Mouse (Mus musculus): ENCODE measurements around the gene Gm3696. TPM values are rescaled to one million over a fixed set of nuclear protein-coding genes. Genes with fewer than 3 reads are reported as not detected.
"Not testable (repeated sequence)": the region's sequence is repeated elsewhere in the genome, so short reads cannot be mapped to it uniquely, and the experiment has no call there.

Gene Gm3696
- 7.5 and 9.3 TPM in 2 replicates for polyA plus RNA-seq (2014; fragmentation: Nextera tagmentation; extraction: Ambion mirVana)

DNA sequence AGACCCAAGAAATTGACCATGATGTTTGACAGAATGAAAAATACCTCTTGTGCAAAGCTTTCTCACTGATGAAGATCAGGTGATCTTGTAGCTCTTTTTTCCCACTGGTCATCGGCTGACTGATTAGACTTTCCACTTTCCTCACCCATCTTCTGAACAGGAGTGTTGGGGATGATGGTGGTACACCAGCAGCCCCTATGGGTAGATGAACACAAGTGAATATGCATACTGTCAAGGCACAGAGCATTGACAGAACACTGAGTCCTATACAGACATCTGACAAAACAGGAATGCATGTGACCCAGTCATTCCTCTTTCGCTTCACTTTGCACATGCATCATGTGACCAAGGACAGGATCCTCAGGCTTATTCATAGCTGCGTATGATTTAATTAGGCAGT lies at the start of gene Gm3696:
Gene Gm3696 (minus strand): TSS at position 101 of the 400 bp plus-strand sequence.
- not testable (repeated sequence) for H3K9ac ChIP-seq (replicated peaks; ENCODE audit: low read depth, low read length); H3K4me3 ChIP-seq (ENCODE audit: low read depth, low read length); H3K9me3 ChIP-seq (ENCODE audit: control insufficient read depth, low read length); H3K27me3 ChIP-seq (ENCODE audit: control insufficient read depth, insufficient read depth, low read length); ATAC-seq (ENCODE audit: low read depth); H3K36me3 ChIP-seq (ENCODE audit: control insufficient read depth, insufficient read depth, low read length); H3K4me2 ChIP-seq (ENCODE audit: low read depth, low read length); H3K27ac ChIP-seq (ENCODE audit: low read depth, low read length); H3K4me1 ChIP-seq (ENCODE audit: control insufficient read depth, insufficient read depth, low read length)
- WGBS, result 92% methylated on average over 1 of the region's 3 CpGs

DNA sequence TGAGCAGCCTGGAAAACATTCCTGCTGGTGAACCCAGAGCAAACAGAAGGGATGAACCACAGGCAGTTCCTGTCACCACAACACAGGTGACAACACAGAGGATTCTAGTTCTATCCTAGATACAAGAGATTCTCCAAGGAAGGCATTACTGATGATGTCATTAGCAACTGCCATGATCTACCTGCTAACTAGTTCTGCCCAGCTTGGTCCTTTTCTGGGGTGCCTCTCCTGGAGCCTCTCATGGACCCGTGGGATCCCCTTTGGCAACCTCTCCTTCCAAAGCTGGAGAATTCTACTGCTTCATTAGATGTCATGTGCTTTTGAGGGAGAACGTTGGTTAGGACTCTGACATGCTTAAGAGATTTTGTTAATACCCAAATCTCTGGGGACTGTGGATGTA lies 24.9 kb upstream of the Gm3696 start, which contains the start of gene Gm6676:
Gene Gm6676 (minus strand): TSS at position 101 of the 400 bp plus-strand sequence.
- H3K27ac ChIP-seq (ENCODE audit: low read depth, low read length); H3K9ac ChIP-seq (replicated peaks; ENCODE audit: low read depth, low read length); H3K4me2 ChIP-seq (ENCODE audit: low read depth, low read length); H3K27me3 ChIP-seq (ENCODE audit: control insufficient read depth, insufficient read depth, low read length); H3K36me3 ChIP-seq (ENCODE audit: control insufficient read depth, insufficient read depth, low read length); H3K4me1 ChIP-seq (ENCODE audit: control insufficient read depth, insufficient read depth, low read length); H3K9me3 ChIP-seq (ENCODE audit: control insufficient read depth, low read length); H3K4me3 ChIP-seq (ENCODE audit: low read depth, low read length); ATAC-seq (ENCODE audit: low read depth): not testable (repeated sequence)
- WGBS, result no CpG with 5 or more reads among the region's 2 CpGs

GRCm38 (mm10) chr14:7105124-7105802 lies 4.8 kb upstream of the Gm3696 start:
- H3K4me3 ChIP-seq (ENCODE audit: low read depth, low read length), result peak overlapping the region; percentile 36
- H3K4me1 ChIP-seq (ENCODE audit: control insufficient read depth, insufficient read depth, low read length); H3K27me3 ChIP-seq (ENCODE audit: control insufficient read depth, insufficient read depth, low read length); H3K36me3 ChIP-seq (ENCODE audit: control insufficient read depth, insufficient read depth, low read length); H3K9me3 ChIP-seq (ENCODE audit: control insufficient read depth, low read length): not testable (repeated sequence)
- H3K9ac ChIP-seq (replicated peaks; ENCODE audit: low read depth, low read length), result peak overlapping the region; percentile 59
- peak overlapping the region; percentile 33 for H3K4me2 ChIP-seq (ENCODE audit: low read depth, low read length)
- ATAC-seq (ENCODE audit: low read depth), result peak; percentile 87
- peak overlapping the region; percentile 74; the same call in 1 of the 2 replicates for H3K27ac ChIP-seq (ENCODE audit: low read depth, low read length)
- WGBS, result 2% methylated on average over 6 of the region's 54 CpGs

DNA sequence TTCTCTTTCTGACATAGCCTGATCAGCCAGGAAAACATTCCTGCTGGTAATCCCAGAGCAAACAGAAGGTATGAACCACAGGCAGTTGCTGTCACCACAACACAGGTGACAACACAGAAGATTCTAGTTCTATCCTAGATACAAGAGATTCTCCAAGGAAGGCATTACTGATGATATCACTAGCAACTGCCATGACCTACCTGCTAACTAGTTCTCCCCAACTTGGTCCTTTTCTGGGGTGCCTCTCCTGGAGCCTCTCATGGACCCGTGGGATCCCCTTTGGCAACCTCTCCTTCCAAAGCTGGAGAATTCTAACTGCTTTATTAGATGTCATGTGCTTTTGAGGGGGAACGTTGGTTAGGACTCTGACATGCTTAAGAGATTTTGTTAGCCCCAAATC lies 55.6 kb downstream of the Gm3696 start, which contains the start of gene Gm3685:
Gene Gm3685 (minus strand): TSS at position 101 of the 400 bp plus-strand sequence.
- not testable (repeated sequence) for H3K4me1 ChIP-seq (ENCODE audit: control insufficient read depth, insufficient read depth, low read length); H3K9ac ChIP-seq (replicated peaks; ENCODE audit: low read depth, low read length); H3K27ac ChIP-seq (ENCODE audit: low read depth, low read length); ATAC-seq (ENCODE audit: low read depth); H3K4me2 ChIP-seq (ENCODE audit: low read depth, low read length); H3K27me3 ChIP-seq (ENCODE audit: control insufficient read depth, insufficient read depth, low read length); H3K36me3 ChIP-seq (ENCODE audit: control insufficient read depth, insufficient read depth, low read length); H3K4me3 ChIP-seq (ENCODE audit: low read depth, low read length); H3K9me3 ChIP-seq (ENCODE audit: control insufficient read depth, low read length)
- WGBS, result no CpG with 5 or more reads among the region's 2 CpGs

Other genes starting within 250 kb of the Gm3696 start
- gene Gm3667, start 210.7 kb downstream of the Gm3696 start, polyA plus RNA-seq (2014; fragmentation: Nextera tagmentation; extraction: Ambion mirVana), result 10.6 and 13.4 TPM in 2 replicates
- gene Gm6356, start 126.8 kb downstream of the Gm3696 start, polyA plus RNA-seq (2014; fragmentation: Nextera tagmentation; extraction: Ambion mirVana), result not detected in 2 replicates
- gene Gm10406, start 73.2 kb downstream of the Gm3696 start, polyA plus RNA-seq (2014; fragmentation: Nextera tagmentation; extraction: Ambion mirVana), result 4.3 and 6.7 TPM in 2 replicates
- gene Gm3685, start 55.7 kb downstream of the Gm3696 start, polyA plus RNA-seq (2014; fragmentation: Nextera tagmentation; extraction: Ambion mirVana), result not detected in 2 replicates
- 0.13 TPM in 1 of 2 replicates, not detected in the other for gene Gm6676, start 24.8 kb upstream of the Gm3696 start, polyA plus RNA-seq (2014; fragmentation: Nextera tagmentation; extraction: Ambion mirVana)
- gene Gm3512, start 73.9 kb upstream of the Gm3696 start, polyA plus RNA-seq (2014; fragmentation: Nextera tagmentation; extraction: Ambion mirVana), result 11.6 and 12.4 TPM in 2 replicates
- 0.13 TPM in 1 of 2 replicates, not detected in the other for gene Gm16434, start 93.9 kb upstream of the Gm3696 start, polyA plus RNA-seq (2014; fragmentation: Nextera tagmentation; extraction: Ambion mirVana)
- not detected in 2 replicates for gene Gm3727, start 164.1 kb upstream of the Gm3696 start, polyA plus RNA-seq (2014; fragmentation: Nextera tagmentation; extraction: Ambion mirVana)
- 4.3 and 7.4 TPM in 2 replicates for gene Gm3739, start 214.4 kb upstream of the Gm3696 start, polyA plus RNA-seq (2014; fragmentation: Nextera tagmentation; extraction: Ambion mirVana)
- not detected in 2 replicates for gene Gm5797, start 231.8 kb upstream of the Gm3696 start, polyA plus RNA-seq (2014; fragmentation: Nextera tagmentation; extraction: Ambion mirVana)

Data from neural tube, embryonic 14.5 days (tissue).